Mouse (Mus musculus) thymus, postnatal 0 days (tissue): ENCODE results near the gene E330021D16Rik. TPM values are rescaled to one million over a fixed set of nuclear protein-coding genes. Genes with fewer than 3 reads are reported as not detected.
"Not testable (repeated sequence)": the region's sequence is repeated elsewhere in the genome, so short reads cannot be mapped to it uniquely, and the experiment has no call there.

ENCODE experiments used
- DNase-seq: peaks from one replicate; pipeline ENCODE4 v3.0.0-alpha.2; 2015; ENCODE audit warnings: low spot score
- polyA plus RNA-seq: library from polyadenylated mRNA; unstranded; fragments of >200 nt; fragmentation: Nextera tagmentation; extraction: Ambion mirVana; gene quantifications from 2 replicates; pipeline ENCODE4 v1.2.1, GENCODE M21; 2015

Gene E330021D16Rik
- polyA plus RNA-seq: 0.08 and 0.13 TPM in 2 replicates

GRCm38 (mm10) chr6:136415133-136415775 is at the start of gene E330021D16Rik:
Gene E330021D16Rik, minus strand, starts transcription at chr6:136415569.
- peak; percentile 51 for DNase-seq

DNA sequence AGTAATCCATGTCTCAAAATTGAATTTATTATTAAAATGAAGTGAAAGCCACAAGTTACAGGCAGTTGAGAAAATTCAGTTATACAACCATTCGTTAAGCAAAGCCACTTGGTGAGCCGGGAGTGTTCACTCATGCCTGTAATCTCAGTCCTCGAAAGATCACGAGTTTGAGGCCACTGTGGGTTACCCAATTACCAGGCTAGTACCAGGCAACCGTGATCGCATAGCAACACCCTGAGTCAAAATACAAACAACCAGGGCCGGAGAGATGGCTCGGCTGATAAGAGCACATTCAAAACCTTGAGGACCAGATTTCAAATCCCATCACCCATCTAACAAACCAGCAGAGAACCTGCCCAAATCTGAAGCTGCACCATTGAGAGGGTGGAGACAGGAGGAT is 49.7 kb upstream of the E330021D16Rik start:
- DNase-seq: no peak

DNA sequence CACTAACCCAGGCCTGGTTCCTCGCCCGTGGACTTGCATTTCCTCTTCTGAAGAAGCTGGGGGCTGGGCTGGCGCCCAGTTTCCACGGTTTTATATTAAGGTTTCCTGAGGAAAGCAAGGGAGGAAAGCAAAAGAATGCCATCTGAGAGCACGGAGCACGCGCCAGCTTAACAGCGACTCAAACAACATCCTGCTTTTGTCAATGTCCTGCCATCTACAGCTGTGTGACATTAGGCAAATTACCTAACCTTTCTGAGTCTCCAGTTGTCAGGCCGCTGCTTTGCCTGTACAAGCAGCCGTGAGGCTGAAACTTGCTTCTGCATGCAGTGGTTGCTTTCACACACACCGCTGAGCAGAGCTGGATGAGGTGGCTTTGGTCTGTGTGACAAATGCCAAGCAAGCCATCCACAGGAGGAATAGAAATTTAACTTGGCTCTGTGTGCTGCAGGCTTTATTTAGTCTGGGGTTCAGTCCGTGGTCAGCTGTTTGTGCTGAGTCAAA is 48.8 kb upstream of the E330021D16Rik start:
- peak; percentile 50 for DNase-seq

- peak; percentile 38 for DNase-seq
Observed at GRCm38 (mm10) chr6:136463491-136463890, 48.1 kb upstream of the E330021D16Rik start.

DNA sequence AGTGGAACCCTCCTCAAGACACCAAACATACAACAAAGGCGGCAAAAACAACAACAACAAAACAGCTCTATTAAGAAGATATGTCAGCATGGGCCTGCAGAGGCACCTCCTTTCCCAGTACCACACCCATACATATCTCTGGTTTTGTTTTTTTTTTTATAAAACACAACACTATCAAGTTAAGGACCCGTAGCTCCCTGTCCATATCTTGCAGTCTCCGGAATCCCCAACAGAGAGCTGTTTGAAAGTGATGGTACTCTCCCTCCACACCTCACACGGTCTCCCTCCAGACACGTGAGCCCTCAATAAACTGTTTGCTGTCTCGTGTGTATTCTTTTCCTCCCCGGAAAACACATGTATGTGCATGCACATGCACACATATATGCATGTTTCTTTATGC is 43.8 kb upstream of the E330021D16Rik start:
- no peak for DNase-seq

DNA sequence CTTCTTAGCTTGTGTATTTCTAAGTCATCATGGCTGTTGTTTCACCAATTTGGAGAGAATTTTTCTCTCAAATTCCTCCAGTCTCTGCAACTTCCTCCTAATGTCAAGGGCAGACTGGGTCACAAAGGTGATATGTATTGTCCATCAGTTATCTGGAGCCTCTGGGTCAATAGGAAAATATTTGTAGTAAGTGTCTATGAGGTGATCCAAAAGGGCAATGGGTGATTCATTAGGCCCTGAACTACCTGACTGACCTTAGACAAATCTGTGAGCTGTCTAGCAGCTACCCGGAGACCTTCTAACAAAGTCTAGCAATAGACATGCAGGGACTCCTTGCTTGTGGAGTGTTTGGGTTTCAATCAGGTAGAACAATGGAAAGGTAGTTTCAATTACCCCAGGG is 40.9 kb upstream of the E330021D16Rik start:
- no peak for DNase-seq

- DNase-seq: no peak
Observed at GRCm38 (mm10) chr6:136455696-136456095, 40.3 kb upstream of the E330021D16Rik start.

DNA sequence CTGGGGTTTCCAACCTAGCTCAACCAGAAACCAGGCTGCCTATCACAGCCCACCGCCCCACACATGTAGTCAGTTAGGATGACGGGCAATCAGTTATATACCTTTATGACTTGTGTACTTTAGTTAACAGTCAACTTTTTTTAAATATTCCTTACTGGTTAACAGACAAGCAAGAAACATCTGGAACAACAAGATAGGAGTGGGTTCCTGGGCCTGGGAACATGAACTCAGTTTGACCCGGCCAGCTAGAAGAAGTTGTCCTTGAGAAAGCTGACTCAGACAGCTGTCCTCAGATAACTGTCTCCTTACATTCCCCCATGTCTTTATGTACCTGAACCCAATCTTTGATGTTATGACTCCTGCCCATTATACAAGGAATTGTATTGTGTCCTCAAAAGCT is 37.3 kb upstream of the E330021D16Rik start:
- no peak for DNase-seq

GRCm38 (mm10) chr6:136450863-136451262 is 35.5 kb upstream of the E330021D16Rik start:
- DNase-seq: no peak

DNA sequence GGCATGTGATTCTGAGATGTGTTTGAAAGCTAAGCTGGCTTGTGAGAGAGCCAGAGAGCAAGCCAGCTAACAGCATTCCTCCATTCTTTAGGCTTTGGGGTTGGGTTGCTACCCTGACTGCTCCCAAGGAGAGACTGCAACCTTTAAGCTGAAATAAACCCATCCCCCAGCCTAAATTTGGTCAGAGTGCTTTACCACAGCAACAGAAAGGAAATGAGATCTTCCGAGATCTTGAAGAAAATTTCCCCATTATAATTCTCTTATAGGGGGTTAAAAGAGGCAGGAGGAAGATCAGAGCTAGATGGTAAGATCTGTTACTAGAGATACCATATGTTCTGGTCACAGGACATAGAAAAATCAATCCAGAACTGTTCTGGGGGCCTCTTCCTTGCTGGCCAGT is 34.6 kb upstream of the E330021D16Rik start:
- DNase-seq: peak; percentile 37

- DNase-seq: peak; percentile 45
Observed at GRCm38 (mm10) chr6:136449270-136449692, 33.9 kb upstream of the E330021D16Rik start.

GRCm38 (mm10) chr6:136439205-136439604 is 23.8 kb upstream of the E330021D16Rik start:
- not testable (repeated sequence) for DNase-seq

DNA sequence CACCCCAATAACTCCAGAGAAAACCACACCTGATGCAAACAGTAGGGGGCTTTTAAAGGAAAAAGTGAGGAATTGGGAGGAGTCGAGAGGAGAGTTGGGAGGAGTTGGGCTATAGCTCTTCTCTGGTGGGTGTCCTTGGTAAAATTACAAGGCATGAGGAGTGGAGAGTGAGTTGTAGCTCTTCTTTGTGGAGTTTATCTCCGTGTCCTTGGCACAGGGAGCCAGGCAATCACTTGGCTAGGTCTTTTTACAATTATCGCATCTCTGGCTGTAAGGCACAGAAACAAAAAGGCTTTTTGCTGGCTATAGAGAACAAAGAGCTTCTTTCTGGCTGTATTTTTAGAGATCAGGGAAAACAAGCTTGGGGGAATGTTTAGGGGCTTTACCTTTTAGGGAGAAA is 20.8 kb upstream of the E330021D16Rik start:
- DNase-seq: not testable (repeated sequence)

GRCm38 (mm10) chr6:136433573-136433972 is 18.2 kb upstream of the E330021D16Rik start:
- no peak for DNase-seq

GRCm38 (mm10) chr6:136431896-136432248 is 16.5 kb upstream of the E330021D16Rik start:
- no peak for DNase-seq

- no peak for DNase-seq
Observed at GRCm38 (mm10) chr6:136431169-136431895, 16.0 kb upstream of the E330021D16Rik start.

DNA sequence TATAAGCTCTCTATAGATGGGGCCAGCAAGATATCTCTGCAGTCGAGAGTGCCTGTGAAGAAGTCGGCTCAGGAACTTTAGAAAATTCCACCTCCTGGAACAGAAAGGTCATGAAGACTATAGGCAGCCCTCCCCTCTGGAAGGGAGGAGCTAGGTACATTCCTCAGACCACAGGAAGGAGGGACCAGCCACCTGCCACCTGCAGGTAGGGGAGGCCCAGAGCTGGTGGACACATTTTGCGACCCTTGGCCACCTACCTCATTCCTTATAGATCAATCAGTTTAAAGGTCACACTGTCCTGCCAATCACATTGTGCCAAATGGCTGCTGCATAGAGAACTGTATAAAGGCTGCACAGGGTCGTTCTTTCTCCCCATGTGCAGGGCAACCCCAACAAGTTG is 14.1 kb upstream of the E330021D16Rik start:
- DNase-seq: no peak

GRCm38 (mm10) chr6:136428412-136428811 is 13.0 kb upstream of the E330021D16Rik start:
- no peak for DNase-seq

GRCm38 (mm10) chr6:136427240-136427639 is 11.9 kb upstream of the E330021D16Rik start:
- DNase-seq: no peak

DNA sequence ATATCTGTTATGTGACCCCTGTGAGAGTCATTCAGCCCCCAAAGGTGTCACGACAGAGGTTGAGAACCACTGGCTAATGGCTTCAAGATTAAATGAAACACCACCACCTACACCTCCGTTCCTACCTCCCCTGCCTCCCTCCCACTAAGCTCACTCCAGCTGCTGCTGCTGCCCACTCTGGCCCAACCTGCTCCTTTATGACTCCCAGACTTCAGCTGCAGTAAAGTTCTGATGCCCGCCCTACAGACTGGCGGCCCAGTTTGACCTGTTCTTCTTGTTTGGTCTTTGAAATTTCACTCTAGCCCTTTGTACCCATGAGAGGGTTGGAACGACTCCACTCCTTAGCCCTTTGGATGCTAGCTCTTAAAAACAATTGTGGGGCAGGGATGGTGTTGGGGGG is 10.6 kb upstream of the E330021D16Rik start:
- DNase-seq: no peak

DNA sequence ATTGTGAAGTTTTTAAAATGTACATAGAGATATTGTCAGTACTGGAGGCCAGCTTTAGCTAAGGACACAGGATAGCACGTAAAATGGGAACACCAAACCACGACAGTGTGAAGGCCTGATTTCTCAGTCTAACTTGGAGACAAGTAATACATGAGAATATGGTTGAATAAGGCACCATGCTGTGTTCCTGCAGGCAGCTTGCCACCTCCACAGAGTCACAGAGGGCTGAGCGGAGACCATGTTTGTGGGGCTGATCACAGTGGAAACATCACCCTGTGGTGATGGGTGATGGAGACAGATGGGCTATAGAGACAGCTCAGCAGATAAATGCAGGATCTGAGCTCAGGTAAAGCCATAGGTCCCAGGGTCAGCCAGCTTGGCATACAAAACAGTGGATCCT is 8.8 kb upstream of the E330021D16Rik start:
- DNase-seq: no peak

GRCm38 (mm10) chr6:136423201-136423600 is 7.8 kb upstream of the E330021D16Rik start:
- DNase-seq: no peak
